Mouse (Mus musculus) thymus, adult 2 months (tissue): ENCODE measurements around the gene Syt12.

Experiments
- CTCF ChIP-seq: fragments of 200-500 bp; IDR thresholded peaks from 2 replicates; pipeline ENCODE4 v1.5.1; 2012; ENCODE audit warnings: mild to moderate bottlenecking, control low read depth, low read length, moderate library complexity, borderline replicate concordance; ENCODE audit not compliant: control insufficient read depth, poor library complexity, insufficient read depth; ENCODE audit errors: extremely low read depth
- POLR2A ChIP-seq: fragments of 200-500 bp; IDR thresholded peaks from 2 replicates; pipeline ENCODE4 v1.6.1; 2012; ENCODE audit warnings: mild to moderate bottlenecking, low read length, control low read depth, moderate library complexity; ENCODE audit not compliant: control insufficient read depth, poor library complexity, insufficient read depth; ENCODE audit errors: extremely low read depth

DNA sequence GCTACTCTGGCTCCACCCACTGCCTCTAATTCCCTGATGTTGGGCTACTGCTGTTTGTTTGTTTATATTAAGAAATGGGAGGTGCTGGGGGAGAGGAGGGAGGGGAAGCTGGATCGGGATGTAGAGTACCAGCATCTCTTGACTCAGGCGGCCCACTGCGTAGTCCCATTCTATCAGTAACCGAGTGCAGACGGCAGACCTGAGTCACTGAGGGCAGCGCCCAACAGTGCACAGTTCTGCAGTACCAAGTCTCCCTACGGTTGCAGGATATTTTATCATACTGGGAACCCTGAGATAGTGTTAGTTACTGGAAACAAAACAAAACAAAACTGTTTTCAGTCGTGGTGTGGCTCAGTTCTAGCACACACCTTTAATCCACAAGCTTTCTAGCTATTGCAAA, 26.1 kb downstream of the Syt12 start:
- TF ChIP-seq POLR2A, result no peak
- TF ChIP-seq CTCF, result no peak
